Mouse (Mus musculus) C2C12 (cell line): ENCODE data around the gene S100pbp. TPM values are rescaled to one million over a fixed set of nuclear protein-coding genes. Genes with fewer than 3 reads are reported as not detected.

Source experiments
- H3K27me3 ChIP-seq: one replicate; pipeline ENCODE4 v1.6.1; 2011; ENCODE audit not compliant: control insufficient read depth, insufficient read depth, insufficient read length
- H3K36me3 ChIP-seq: one replicate; pipeline ENCODE4 v1.6.1; 2011; ENCODE audit not compliant: control insufficient read depth, insufficient read depth
- H3K4me3 ChIP-seq: one replicate; pipeline ENCODE4 v1.5.1; 2011; ENCODE audit warnings: mild to moderate bottlenecking, control low read depth; ENCODE audit not compliant: poor library complexity, insufficient read depth, severe bottlenecking
- H3K79me2 ChIP-seq: one replicate; pipeline ENCODE4 v1.6.1; 2011; ENCODE audit not compliant: control insufficient read depth, insufficient read depth
- H3K79me3 ChIP-seq: one replicate; pipeline ENCODE4 v1.6.1; 2011; ENCODE audit warnings: low read depth, control low read depth
- H3ac ChIP-seq: one replicate; pipeline ENCODE3; 2011; ENCODE audit warnings: low read depth; ENCODE audit not compliant: control insufficient read depth, insufficient read length
- CEBPB ChIP-seq: IDR thresholded peaks from one replicate; pipeline ENCODE4 v1.6.1; 2011; ENCODE audit warnings: low read depth, mild to moderate bottlenecking, control low read depth, moderate library complexity
- CTCF ChIP-seq: IDR thresholded peaks from one replicate; pipeline ENCODE4 v1.5.1; 2011; ENCODE audit not compliant: control insufficient read depth, insufficient read depth, insufficient read length
- FOSL1 ChIP-seq: IDR thresholded peaks from one replicate; pipeline ENCODE4 v1.8.0; 2011; ENCODE audit warnings: mild to moderate bottlenecking, low read length; ENCODE audit not compliant: poor library complexity, insufficient read depth, severe bottlenecking
- MAX ChIP-seq: IDR thresholded peaks from one replicate; pipeline ENCODE4 v1.6.1; 2011; ENCODE audit warnings: mild to moderate bottlenecking, control low read depth
- MYOD1 ChIP-seq: IDR thresholded peaks from one replicate; pipeline ENCODE4 v1.6.1; 2011; ENCODE audit warnings: low read depth; ENCODE audit not compliant: control insufficient read depth, insufficient read length
- MYOG ChIP-seq: IDR thresholded peaks from one replicate; pipeline ENCODE4 v1.6.1; 2011; ENCODE audit not compliant: control insufficient read depth, insufficient read length; ENCODE audit errors: extremely low read depth
- USF1 ChIP-seq: IDR thresholded peaks from one replicate; pipeline ENCODE4 v1.6.1; 2011; ENCODE audit warnings: low read depth, mild to moderate bottlenecking, control low read depth, moderate library complexity
- polyA plus RNA-seq: library from polyadenylated mRNA; unstranded; fragments of >200 nt; fragmentation: generic; extraction: Trizol; gene quantifications from one replicate; pipeline ENCODE4 v1.2.1, GENCODE M21; 2012; ENCODE audit warnings: missing spikeins

Gene S100pbp
- polyA plus RNA-seq, 1 experiment: 8.1 TPM

DNA sequence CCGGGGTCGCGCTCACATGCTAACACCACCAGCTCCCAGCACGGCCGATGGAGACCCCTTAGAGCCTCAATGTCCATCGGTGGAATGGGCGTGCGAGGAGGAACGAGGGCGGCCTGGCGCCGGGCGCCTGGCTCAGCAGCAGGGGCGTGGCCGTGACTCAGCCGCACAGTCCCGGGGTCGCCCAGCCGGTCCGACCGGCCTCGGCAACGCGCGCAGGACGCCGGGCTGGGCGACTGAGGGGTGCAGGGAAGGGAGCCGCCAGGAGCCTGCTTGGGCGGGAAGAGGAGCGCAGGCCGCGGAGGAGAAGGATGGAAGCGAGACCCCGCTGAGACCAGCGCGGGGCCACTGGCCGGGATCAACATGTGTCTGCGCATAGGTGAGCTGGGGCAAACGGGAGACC is 84.2 kb downstream of the S100pbp start, which contains the start of gene Tmem54:
Gene Tmem54 (plus strand): TSS at position 193 of the 400 bp plus-strand sequence.
- no peaks in the 10 kb centered on the region for H3K27me3 ChIP-seq

GRCm38 (mm10) chr4:129102133-129102829 is 87.2 kb downstream of the S100pbp start:
- TF ChIP-seq CTCF (no peak), MYOG (no peak), USF1 (no peak), CEBPB (no peak), FOSL1 (no peak), MYOD1 (no peak), MAX (no peak)
- H3K4me3 ChIP-seq: no peak overlapping the region
- peaks cover 6% of the 10 kb centered on the region for H3K27me3 ChIP-seq
- H3K79me2 ChIP-seq: no peaks in the 10 kb centered on the region
- no peaks in the 10 kb centered on the region for H3K36me3 ChIP-seq
- no peak overlapping the region for H3ac ChIP-seq
- H3K79me3 ChIP-seq: no peaks in the 10 kb centered on the region

More for the DNA sequence above, 84.2 kb downstream of the S100pbp start, which contains the start of gene Tmem54:
- H3K79me2 ChIP-seq: no peaks in the 10 kb centered on the region
- no peaks in the 10 kb centered on the region for H3K36me3 ChIP-seq
- no peak within 1 kb of the TSS for H3ac ChIP-seq
- H3K79me3 ChIP-seq: no peaks in the 10 kb centered on the region
- no peak within 1 kb of the TSS for H3K4me3 ChIP-seq
- TF ChIP-seq CEBPB (no peak), MYOG (no peak), FOSL1 (no peak), MAX (no peak), USF1 (no peak), CTCF (no peak), MYOD1 (no peak)

Other genes starting within 250 kb of the S100pbp start
- 12.5 TPM for gene Azin2, start 227.3 kb downstream of the S100pbp start, polyA plus RNA-seq
- gene Ak2, start 197.8 kb downstream of the S100pbp start, polyA plus RNA-seq: 176 TPM
- 53.5 TPM for gene Rnf19b, start 131.5 kb downstream of the S100pbp start, polyA plus RNA-seq
- 0.18 TPM for gene Tmem54, start 84.2 kb downstream of the S100pbp start, polyA plus RNA-seq
- gene Hpca, start 67.7 kb downstream of the S100pbp start, polyA plus RNA-seq: not detected
- gene Fndc5, start 52.7 kb downstream of the S100pbp start, polyA plus RNA-seq: 0.14 TPM
- gene Yars, start within 50 bp of the S100pbp start, polyA plus RNA-seq: 105 TPM
- gene C77080, start 71.7 kb upstream of the S100pbp start, polyA plus RNA-seq: 30.1 TPM
- gene Sync, start 97.9 kb upstream of the S100pbp start, polyA plus RNA-seq: 15.0 TPM
- gene Rbbp4, start 145.6 kb upstream of the S100pbp start, polyA plus RNA-seq: 195 TPM
- gene Zbtb8os, start 146.0 kb upstream of the S100pbp start, polyA plus RNA-seq: 31.2 TPM
- 4.6 TPM for gene Zbtb8a, start 188.4 kb upstream of the S100pbp start, polyA plus RNA-seq